Mouse (Mus musculus) ES-E14 (cell line): ENCODE measurements around the gene Zfp36l1.

Experiments used
- CHD2 ChIP-seq: IDR thresholded peaks from 2 replicates; pipeline ENCODE4 v1.6.1; 2014; ENCODE audit warnings: mild to moderate bottlenecking, low read depth, low read length, inconsistent platforms
- HCFC1 ChIP-seq: IDR thresholded peaks from 2 replicates; pipeline ENCODE4 v1.6.1; 2012; ENCODE audit warnings: low read length, inconsistent platforms, borderline replicate concordance; ENCODE audit not compliant: insufficient read depth
- MAFK ChIP-seq: IDR thresholded peaks from 2 replicates; pipeline ENCODE4 v1.6.1; 2014; ENCODE audit warnings: mild to moderate bottlenecking, low read depth, low read length, inconsistent platforms; ENCODE audit not compliant: insufficient read depth
- ZC3H11A ChIP-seq: IDR thresholded peaks from 2 replicates; pipeline ENCODE4 v1.6.1; 2012; ENCODE audit warnings: low read depth, mild to moderate bottlenecking, inconsistent platforms, low read length, borderline replicate concordance
- ZNF384 ChIP-seq: IDR thresholded peaks from 2 replicates; pipeline ENCODE4 v1.6.1; 2012; ENCODE audit warnings: low read depth, low read length, inconsistent platforms

DNA sequence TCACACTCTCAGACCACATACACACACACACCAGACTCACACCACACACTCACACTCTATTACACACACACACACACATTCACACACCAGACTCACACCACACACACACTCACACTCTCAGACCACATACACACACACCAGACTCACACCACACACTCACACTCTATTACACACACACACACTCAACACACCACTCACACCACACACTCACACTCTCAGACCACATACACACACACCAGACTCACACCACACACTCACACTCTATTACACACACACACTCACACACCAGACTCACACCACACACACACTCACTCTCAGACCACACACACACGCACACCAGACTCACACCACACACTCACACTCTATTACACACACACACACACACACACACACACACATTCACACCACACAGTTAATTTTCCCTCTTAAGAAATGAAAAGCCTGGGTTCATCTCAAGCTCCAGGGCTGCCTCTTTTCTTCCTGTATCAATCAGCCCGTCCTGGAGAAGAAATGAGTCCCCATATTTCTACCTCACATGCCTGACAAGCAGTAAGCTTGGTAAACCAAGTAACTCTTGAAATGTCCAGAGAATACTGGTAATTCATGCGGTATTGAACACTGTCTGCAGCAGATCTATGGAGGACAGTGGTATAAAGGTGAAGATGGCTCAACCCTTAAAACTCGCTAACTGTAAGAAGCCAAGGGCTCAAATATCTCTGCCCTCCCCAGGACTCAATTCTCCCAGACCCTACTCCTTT is 6.5 kb downstream of the Zfp36l1 start:
- TF ChIP-seq ZNF384 (no peak), CHD2 (no peak), HCFC1 (no peak), MAFK (no peak), ZC3H11A (no peak)
